Mouse (Mus musculus): ENCODE data around the gene Krt71. TPM values are rescaled to one million over a fixed set of nuclear protein-coding genes. Genes with fewer than 3 reads are reported as not detected.
"Not testable (repeated sequence)": the region's sequence is repeated elsewhere in the genome, so short reads cannot be mapped to it uniquely, and the experiment has no call there.

Krt71 gene
- total RNA-seq, 2 experiments from 2014 or later, result not detected

GRCm38 (mm10) chr15:101694207-101694606 lies 48.7 kb downstream of the Krt71 start, which contains the start of gene Krt6a:
Gene Krt6a (minus strand): TSS chr15:101694307.
- no peak for DNase-seq (ENCODE audit: low spot score in 2 of 2)
- intact Hi-C loops (cut with DNase I), result no loop called here

DNA sequence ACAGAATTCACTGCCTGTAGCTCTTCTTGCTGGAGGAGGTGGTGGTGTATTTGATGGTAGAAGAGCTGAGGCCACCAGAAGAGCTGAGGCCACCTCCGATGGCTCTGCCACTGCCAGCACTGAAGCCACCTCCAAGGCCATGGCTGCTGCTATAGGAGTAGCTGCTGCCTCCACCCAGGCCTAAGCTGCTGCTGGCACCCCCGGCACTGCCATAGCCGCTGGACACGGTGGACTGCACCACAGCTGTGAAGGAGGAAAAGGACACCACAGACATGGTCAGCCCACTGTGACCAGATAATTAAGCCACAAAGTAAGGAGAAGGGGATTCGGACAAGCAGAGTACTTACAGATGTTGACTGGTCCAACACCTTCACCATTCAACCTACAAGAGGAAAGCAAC lies 52.4 kb downstream of the Krt71 start:
- intact Hi-C loops (cut with DNase I); DNase-seq (ENCODE audit: low spot score in 2 of 2): not testable (repeated sequence)

- DNase-seq (ENCODE audit: low spot score in 2 of 2), result no peak
- intact Hi-C loops (cut with DNase I), result no loop called here
Measured at GRCm38 (mm10) chr15:101688161-101688560, 54.7 kb downstream of the Krt71 start.

Small RNA genes lying within 50 kb of the gene (microRNA-seq; reads per million reads assigned to microRNA genes)
- not detected for gene Gm44323
- not detected for gene Gm44342

Other genes with a start within 250 kb of the Krt71 start
- gene Gm49425, start 225.8 kb downstream of the Krt71 start, total RNA-seq (2021), result not detected
- not detected for gene Krt84, start 210.3 kb downstream of the Krt71 start, total RNA-seq (2021)
- not detected for gene Krt82, start 192.4 kb downstream of the Krt71 start, total RNA-seq (2021)
- gene Krt90, start 180.2 kb downstream of the Krt71 start, total RNA-seq (2021), result not detected
- not detected for gene Krt75, start 169.2 kb downstream of the Krt71 start, total RNA-seq (2021)
- not detected for gene Gm5414, start 114.9 kb downstream of the Krt71 start, total RNA-seq (2021)
- gene Gm5478, start 95.7 kb downstream of the Krt71 start, total RNA-seq (2021), result not detected
- gene Krt6b, start 62.8 kb downstream of the Krt71 start, total RNA-seq (2021), result not detected
- not detected for gene Krt6a, start 48.8 kb downstream of the Krt71 start, total RNA-seq (2021)
- not detected for gene Krt5, start 30.2 kb downstream of the Krt71 start, total RNA-seq (2021)
- not detected for gene Krt72, start 43.4 kb upstream of the Krt71 start, total RNA-seq (2021)
- 1 to 10 TPM; 1.5 to 1.6 TPM for gene Krt73, start 59.2 kb upstream of the Krt71 start, total RNA-seq (2021)
- under 1 TPM; 0.15 to 0.29 TPM for gene Krt2, start 75.1 kb upstream of the Krt71 start, total RNA-seq (2021)
- gene Krt1, start 107.7 kb upstream of the Krt71 start, total RNA-seq (2021), result 1 to 10 TPM; 1.7 to 1.8 TPM
- 1 to 10 TPM; 8.8 to 9.8 TPM for gene Krt77, start 126.6 kb upstream of the Krt71 start, total RNA-seq (2021)
- gene Krt76, start 149.8 kb upstream of the Krt71 start, total RNA-seq (2021), result not detected
- gene Krt4, start 181.6 kb upstream of the Krt71 start, total RNA-seq (2021), result not detected
- not detected for gene Krt79, start 197.2 kb upstream of the Krt71 start, total RNA-seq (2021)
- not detected for gene Krt78, start 211.2 kb upstream of the Krt71 start, total RNA-seq (2021)